Mouse (Mus musculus) kidney, embryonic 15.5 days (tissue): Measurements from ENCODE around the gene Blzf1. TPM values are rescaled to one million over a fixed set of nuclear protein-coding genes. Genes with fewer than 3 reads are reported as not detected.

Experiments
- ATAC-seq: fragments of 200-750 bp; cut with Nextera tagmentation; replicated peaks from 2 replicates; pipeline ENCODE4 v1.8.0; 2017; ENCODE audit warnings: moderate TSS enrichment; ENCODE audit not compliant: low FRiP score
- H3K27ac ChIP-seq: fragments of 300-500 bp; sonication (generic); 2 replicates; pipeline ENCODE4 v1.5.1; 2015; ENCODE audit warnings: mild to moderate bottlenecking, inconsistent platforms
- H3K27me3 ChIP-seq: fragments of 300-500 bp; sonication (generic); 2 replicates; pipeline ENCODE4 v1.6.1; 2015; ENCODE audit warnings: inconsistent platforms
- H3K36me3 ChIP-seq: fragments of 300-500 bp; sonication (generic); 2 replicates; pipeline ENCODE4 v1.6.1; 2015; ENCODE audit warnings: inconsistent platforms
- H3K4me1 ChIP-seq: fragments of 300-500 bp; sonication (generic); 2 replicates; pipeline ENCODE4 v1.6.1; 2015; ENCODE audit warnings: inconsistent platforms
- H3K4me2 ChIP-seq: fragments of 300-500 bp; sonication (generic); 2 replicates; pipeline ENCODE4 v1.6.1; 2015; ENCODE audit warnings: moderate library complexity, mild to moderate bottlenecking, inconsistent platforms
- H3K4me3 ChIP-seq: fragments of 300-500 bp; sonication (generic); replicated peaks from 2 replicates; pipeline ENCODE4 v1.5.1; 2015; ENCODE audit warnings: mild to moderate bottlenecking, inconsistent platforms
- H3K9ac ChIP-seq: fragments of 300-500 bp; sonication (generic); 2 replicates; pipeline ENCODE4 v1.6.1; 2015; ENCODE audit warnings: mild to moderate bottlenecking, inconsistent platforms
- H3K9me3 ChIP-seq: fragments of 300-500 bp; sonication (generic); replicated peaks from 2 replicates; pipeline ENCODE4 v1.6.1; 2016; ENCODE audit warnings: inconsistent platforms
- WGBS: fragments of 180-500 bp; shearing (Covaris S2); methylation state at CpG from one replicate; pipeline ENCODE4 v1.1.7; 2015; ENCODE audit warnings: mixed read lengths; 5-methylcytosine and 5-hydroxymethylcytosine counted together
- polyA plus RNA-seq: library from polyadenylated mRNA; unstranded; fragments of >200 nt; fragmentation: Nextera tagmentation; extraction: Ambion mirVana; gene quantifications from 2 replicates; pipeline ENCODE4 v1.2.1, GENCODE M21; 2015

Blzf1 gene
- polyA plus RNA-seq, 1 experiment from 2014 or later = 30.9 TPM

- Histone ChIP-seq H3K27ac (no peak overlapping the region), H3K9me3 (no peaks in the 10 kb centered on the region), H3K27me3 (no peaks in the 10 kb centered on the region), H3K4me2 (peak overlapping the region; percentile 78), H3K36me3 (no peaks in the 10 kb centered on the region), H3K9ac (no peak overlapping the region; the same call in 1 of the 2 replicates), H3K4me3 (peak overlapping the region; percentile 62), H3K4me1 (peaks cover 24% of the 10 kb centered on the region)
- WGBS = 44% methylated on average over 8 of the region's 8 CpGs
- ATAC-seq = no peak
These were observed 56.7 kb downstream of the Blzf1 start for GRCm38 (mm10) chr1:164250391-164251150.

DNA sequence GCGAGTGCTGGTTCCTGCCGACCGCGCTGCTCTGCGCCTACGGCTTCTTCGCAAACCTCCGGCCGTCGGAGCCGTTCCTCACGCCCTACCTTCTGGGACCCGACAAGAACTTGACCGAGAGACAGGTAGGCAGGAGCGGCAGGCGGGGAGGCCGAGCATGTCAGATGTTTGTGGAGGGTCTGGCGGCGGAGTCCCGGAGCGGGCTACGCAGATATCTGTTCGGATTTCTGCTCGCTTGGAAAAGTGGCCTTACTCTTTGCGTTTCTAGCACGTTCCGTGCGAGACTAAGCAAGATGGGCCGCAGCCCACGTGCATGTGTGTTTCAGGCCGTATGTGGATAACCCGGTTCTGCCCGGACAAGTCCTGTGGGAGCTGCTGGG is 58.0 kb downstream of the Blzf1 start:
- no peak; the same call in 1 of the 2 replicates for ATAC-seq
- peaks cover 24% of the 10 kb centered on the region for H3K4me1 ChIP-seq
- under 1% methylated on average over 33 of the region's 33 CpGs for WGBS
- H3K27me3 ChIP-seq = no peaks in the 10 kb centered on the region
- H3K36me3 ChIP-seq = no peaks in the 10 kb centered on the region
- H3K9me3 ChIP-seq = no peaks in the 10 kb centered on the region
- H3K4me3 ChIP-seq = peak overlapping the region; percentile 62
- peak overlapping the region; percentile 78 for H3K4me2 ChIP-seq
- H3K27ac ChIP-seq = peak overlapping the region; percentile 65
- peak overlapping the region; percentile 45 for H3K9ac ChIP-seq

- H3K4me2 ChIP-seq = peak within 1 kb of the TSS; percentile 78
- H3K9ac ChIP-seq = peak within 1 kb of the TSS; percentile 61
- peak; percentile 97 for ATAC-seq
- no peaks in the 10 kb centered on the region for H3K36me3 ChIP-seq
- peaks cover 24% of the 10 kb centered on the region for H3K4me1 ChIP-seq
- H3K4me3 ChIP-seq = peak within 1 kb of the TSS; percentile 62
- H3K27ac ChIP-seq = peak within 1 kb of the TSS; percentile 81
- no peaks in the 10 kb centered on the region for H3K9me3 ChIP-seq
- H3K27me3 ChIP-seq = no peaks in the 10 kb centered on the region
- under 1% methylated on average over 70 of the region's 79 CpGs for WGBS
These were observed 58.6 kb downstream of the Blzf1 start, which contains the start of gene Slc19a2 for GRCm38 (mm10) chr1:164248465-164249331. Gene Slc19a2 (plus strand): TSS chr1:164249046.

- Histone ChIP-seq H3K4me2 (peak overlapping the region; percentile 66), H3K4me1 (peaks cover 24% of the 10 kb centered on the region), H3K4me3 (peak overlapping the region; percentile 62), H3K9ac (peak overlapping the region; percentile 61), H3K27ac (peak overlapping the region; percentile 81), H3K36me3 (no peaks in the 10 kb centered on the region), H3K27me3 (no peaks in the 10 kb centered on the region), H3K9me3 (no peaks in the 10 kb centered on the region)
- WGBS = 8% methylated on average over 10 of the region's 10 CpGs
- no peak for ATAC-seq
These were observed 59.3 kb downstream of the Blzf1 start for GRCm38 (mm10) chr1:164247971-164248370.

GRCm38 (mm10) chr1:164247442-164247841 is 59.8 kb downstream of the Blzf1 start:
- Histone ChIP-seq H3K36me3 (no peaks in the 10 kb centered on the region), H3K4me2 (peak overlapping the region; percentile 66), H3K27ac (no peak overlapping the region), H3K4me3 (peak overlapping the region; percentile 62; the same call in 1 of the 2 replicates), H3K9me3 (no peaks in the 10 kb centered on the region), H3K4me1 (peaks cover 24% of the 10 kb centered on the region), H3K27me3 (no peaks in the 10 kb centered on the region), H3K9ac (peak overlapping the region; percentile 61; the same call in 1 of the 2 replicates)
- ATAC-seq = no peak
- 44% methylated on average over 8 of the region's 8 CpGs for WGBS

DNA sequence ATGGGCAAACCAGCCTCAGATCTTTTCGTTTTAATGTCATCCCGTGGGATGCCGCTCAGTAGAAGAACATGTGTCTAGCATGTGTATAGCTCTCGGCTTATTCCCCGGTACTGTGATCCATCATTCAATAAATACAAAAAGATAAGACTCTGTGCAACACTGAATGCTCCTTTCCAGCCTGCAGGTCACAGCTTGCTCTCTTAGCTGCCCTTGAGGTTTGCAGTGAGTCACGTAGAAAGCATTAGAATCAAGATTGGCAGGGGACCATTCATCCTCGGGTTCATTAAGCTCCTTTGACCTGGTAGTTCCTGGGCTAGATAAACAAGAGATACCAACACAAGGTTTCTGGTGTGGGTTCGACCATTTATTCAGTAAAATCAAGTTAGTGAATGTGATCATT is 64.5 kb downstream of the Blzf1 start:
- peaks cover 5% of the 10 kb centered on the region for H3K4me1 ChIP-seq
- no peaks in the 10 kb centered on the region for H3K27me3 ChIP-seq
- no peak overlapping the region for H3K4me2 ChIP-seq
- H3K9me3 ChIP-seq = no peaks in the 10 kb centered on the region
- H3K27ac ChIP-seq = no peak overlapping the region
- WGBS = 71% methylated on average over 8 of the region's 8 CpGs
- no peak overlapping the region for H3K9ac ChIP-seq
- no peak overlapping the region for H3K4me3 ChIP-seq
- no peaks in the 10 kb centered on the region for H3K36me3 ChIP-seq
- no peak for ATAC-seq

DNA sequence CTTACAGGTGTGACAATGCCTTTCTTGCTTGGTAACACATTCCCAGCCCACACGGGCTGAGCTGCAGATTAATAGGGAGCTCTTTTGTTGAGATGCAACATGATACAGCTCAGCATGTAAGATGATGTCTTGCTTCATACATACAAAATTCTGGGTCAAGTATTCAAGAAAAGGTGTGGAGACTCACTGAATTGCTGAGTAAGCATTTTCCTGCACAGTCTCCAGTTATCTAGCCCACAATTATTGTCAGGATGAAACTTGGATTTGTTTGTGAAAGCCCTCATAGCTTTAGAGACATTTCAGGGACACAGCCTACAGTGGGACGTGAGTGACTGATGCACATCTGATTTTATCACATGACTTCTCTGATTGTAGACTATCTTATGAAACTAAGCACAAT is 65.8 kb downstream of the Blzf1 start:
- H3K4me3 ChIP-seq = no peak overlapping the region
- no peak overlapping the region for H3K27ac ChIP-seq
- WGBS = 73% methylated on average over 2 of the region's 2 CpGs
- no peaks in the 10 kb centered on the region for H3K4me1 ChIP-seq
- ATAC-seq = no peak
- H3K4me2 ChIP-seq = no peak overlapping the region
- no peaks in the 10 kb centered on the region for H3K36me3 ChIP-seq
- no peaks in the 10 kb centered on the region for H3K27me3 ChIP-seq
- H3K9ac ChIP-seq = no peak overlapping the region
- no peaks in the 10 kb centered on the region for H3K9me3 ChIP-seq

Other genes with a start within 250 kb of the Blzf1 start
- gene Sell, start 245.5 kb downstream of the Blzf1 start, polyA plus RNA-seq = 0.46 and 0.49 TPM in 2 replicates
- gene Selp, start 192.2 kb downstream of the Blzf1 start, polyA plus RNA-seq = 0.30 and 1.1 TPM in 2 replicates
- 0.30 and 0.31 TPM in 2 replicates for gene F5, start 155.7 kb downstream of the Blzf1 start, polyA plus RNA-seq
- gene Slc19a2, start 58.4 kb downstream of the Blzf1 start, polyA plus RNA-seq = 9.1 and 10.4 TPM in 2 replicates
- gene Ccdc181, start 31.9 kb downstream of the Blzf1 start, polyA plus RNA-seq = 11.0 and 11.4 TPM in 2 replicates
- 48.6 and 51.2 TPM in 2 replicates for gene Nme7, start 3.4 kb downstream of the Blzf1 start, polyA plus RNA-seq
- gene Atp1b1, start 150.9 kb upstream of the Blzf1 start, polyA plus RNA-seq = 163 and 179 TPM in 2 replicates